Mouse (Mus musculus) cortical plate, adult 2 months (tissue): Measurements from ENCODE around the gene Myh9. TPM values are rescaled to one million over a fixed set of nuclear protein-coding genes. Genes with fewer than 3 reads are reported as not detected.

ENCODE experiments used
- H3K27ac ChIP-seq: fragments of 200-500 bp; 2 replicates; pipeline ENCODE4 v1.5.1; 2012; ENCODE audit warnings: low read length, control low read depth, inconsistent platforms; ENCODE audit not compliant: insufficient read depth
- H3K4me1 ChIP-seq: fragments of 200-500 bp; 2 replicates; pipeline ENCODE4 v1.6.1; 2011; ENCODE audit warnings: low read length; ENCODE audit not compliant: control insufficient read depth, insufficient read depth
- H3K4me3 ChIP-seq: fragments of 200-500 bp; 2 replicates; pipeline ENCODE4 v1.5.1; 2011; ENCODE audit warnings: mild to moderate bottlenecking, low read length, control low read depth; ENCODE audit not compliant: insufficient read depth
- CTCF ChIP-seq: fragments of 200-500 bp; IDR thresholded peaks from 2 replicates; pipeline ENCODE4 v1.5.1; 2011; ENCODE audit warnings: mild to moderate bottlenecking, control low read depth, low read length; ENCODE audit not compliant: insufficient read depth; ENCODE audit errors: extremely low read depth
- POLR2A ChIP-seq: fragments of 200-500 bp; IDR thresholded peaks from 2 replicates; pipeline ENCODE4 v1.6.1; 2011; ENCODE audit warnings: mild to moderate bottlenecking, low read length, control low read depth; ENCODE audit not compliant: insufficient read depth; ENCODE audit errors: extremely low read depth
- polyA plus RNA-seq: library from polyadenylated mRNA; depleted of rRNA; stranded (reverse); fragments of >200 nt; gene quantifications from 2 replicates; pipeline ENCODE4 v1.2.3, GENCODE M21; 2012

The Myh9 gene
- polyA plus RNA-seq, 1 experiment = 32.6 TPM

DNA sequence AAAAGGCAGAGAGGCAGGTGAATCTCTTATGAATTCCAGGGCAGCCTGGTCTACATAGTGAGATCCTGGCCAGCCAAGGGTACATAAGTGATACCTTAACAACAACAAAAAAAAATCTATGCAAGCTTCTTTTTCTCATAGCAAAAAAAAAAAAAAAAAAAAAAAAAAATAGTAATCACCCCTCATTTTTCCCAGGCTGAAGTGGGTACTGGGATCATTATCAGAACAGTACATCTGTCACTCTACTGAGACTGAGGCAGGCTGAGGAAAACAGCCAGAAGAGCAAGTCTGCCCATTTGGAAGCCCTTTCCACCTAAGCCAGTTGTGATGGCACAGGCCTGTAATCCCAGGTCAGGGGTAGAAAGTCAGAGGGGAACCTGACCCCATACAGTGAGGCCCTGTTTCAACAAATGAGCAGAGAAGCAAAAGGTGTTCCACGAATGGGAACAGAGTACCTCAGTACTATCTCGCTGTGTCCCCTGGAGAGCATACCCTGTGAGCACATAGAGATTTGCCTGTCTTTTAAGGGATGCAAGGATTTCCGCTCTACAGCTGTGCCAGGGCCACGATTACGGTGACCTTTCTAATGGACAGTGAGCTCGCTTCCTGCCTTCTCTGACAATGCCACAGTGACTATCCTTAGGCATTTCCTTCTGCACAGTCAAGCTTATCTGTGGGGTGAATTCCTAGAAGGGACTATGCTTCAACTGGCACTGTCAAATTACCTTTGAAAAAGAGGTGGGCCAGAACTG, 5.1 kb downstream of the Myh9 start:
- TF ChIP-seq POLR2A = no peak
- no peak for TF ChIP-seq CTCF
- no peak overlapping the region for H3K27ac ChIP-seq
- H3K4me1 ChIP-seq = peaks cover 15% of the 10 kb centered on the region
- H3K4me3 ChIP-seq = no peak overlapping the region

GRCm38 (mm10) chr15:77835930-77836653, 5.9 kb downstream of the Myh9 start:
- Histone ChIP-seq H3K27ac (no peak overlapping the region), H3K4me3 (no peak overlapping the region), H3K4me1 (peaks cover 15% of the 10 kb centered on the region)
- TF ChIP-seq POLR2A = no peak
- TF ChIP-seq CTCF = no peak

GRCm38 (mm10) chr15:77834336-77835268, 7.4 kb downstream of the Myh9 start:
- Histone ChIP-seq H3K4me3 (no peak overlapping the region), H3K4me1 (peaks cover 11% of the 10 kb centered on the region), H3K27ac (no peak overlapping the region)
- no peak for TF ChIP-seq CTCF
- no peak for TF ChIP-seq POLR2A

GRCm38 (mm10) chr15:77833731-77834130, 8.2 kb downstream of the Myh9 start:
- peaks cover 10% of the 10 kb centered on the region for H3K4me1 ChIP-seq
- TF ChIP-seq POLR2A (no peak), CTCF (no peak)
- H3K4me3 ChIP-seq = no peak overlapping the region
- no peak overlapping the region for H3K27ac ChIP-seq

GRCm38 (mm10) chr15:77833083-77833482, 8.9 kb downstream of the Myh9 start:
- Histone ChIP-seq H3K27ac (no peak overlapping the region), H3K4me1 (peaks cover 10% of the 10 kb centered on the region), H3K4me3 (no peak overlapping the region)
- TF ChIP-seq POLR2A (no peak), CTCF (no peak)

DNA sequence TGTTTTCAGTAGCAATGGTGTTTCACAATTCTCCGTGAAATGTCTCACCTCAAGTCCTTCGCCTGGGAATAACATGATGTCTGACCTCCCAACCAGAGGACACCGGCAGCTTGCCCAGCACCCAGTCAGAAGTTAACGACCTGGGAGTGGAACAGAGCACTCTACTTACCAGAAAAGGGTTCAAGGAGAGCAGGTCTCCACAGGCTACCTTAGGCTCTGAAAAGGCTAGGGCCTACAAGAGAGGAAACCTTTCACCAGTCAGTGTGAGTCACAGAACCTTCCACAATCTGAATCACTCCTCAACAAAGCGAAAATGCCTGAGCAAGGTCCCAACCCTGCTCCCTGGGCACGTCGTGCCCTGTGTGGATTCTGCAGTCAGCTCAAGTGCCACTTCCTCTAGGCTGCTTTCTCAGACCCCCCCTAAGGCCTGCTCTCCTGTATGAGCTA, 9.5 kb downstream of the Myh9 start:
- peaks cover 8% of the 10 kb centered on the region for H3K4me1 ChIP-seq
- no peak overlapping the region for H3K27ac ChIP-seq
- no peak overlapping the region for H3K4me3 ChIP-seq
- no peak for TF ChIP-seq CTCF

GRCm38 (mm10) chr15:77831754-77832457, 10.1 kb downstream of the Myh9 start:
- Histone ChIP-seq H3K4me3 (no peak overlapping the region), H3K4me1 (peaks cover 6% of the 10 kb centered on the region), H3K27ac (no peak overlapping the region)
- no peak for TF ChIP-seq CTCF
- TF ChIP-seq POLR2A = no peak

DNA sequence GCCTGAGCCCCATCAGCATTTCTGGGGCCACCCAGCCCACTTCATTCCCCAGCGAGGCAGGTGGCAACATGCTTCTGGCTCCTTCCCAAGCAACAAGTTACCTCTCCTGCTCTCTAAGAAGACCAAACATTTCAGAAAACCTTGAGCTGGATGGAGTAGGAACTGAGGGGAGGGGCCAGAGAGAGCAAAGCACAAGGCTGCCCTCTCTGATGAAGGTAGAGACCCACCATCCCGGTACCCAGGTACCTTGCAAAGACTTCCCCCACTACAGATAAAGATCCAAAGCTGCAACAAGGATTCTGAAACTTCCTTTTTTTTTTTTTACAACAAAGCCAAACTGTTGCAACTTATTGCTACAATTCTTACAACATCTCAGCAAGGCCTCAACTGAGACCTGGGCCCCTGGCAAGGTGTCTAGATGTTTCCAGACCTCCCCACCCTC, 10.8 kb downstream of the Myh9 start:
- Histone ChIP-seq H3K27ac (no peak overlapping the region), H3K4me3 (no peak overlapping the region), H3K4me1 (peaks cover 4% of the 10 kb centered on the region)
- TF ChIP-seq POLR2A (no peak), CTCF (no peak)
